Mouse (Mus musculus): ENCODE measurements around the gene Selplg. TPM values are rescaled to one million over a fixed set of nuclear protein-coding genes. Genes with fewer than 3 reads are reported as not detected.

Gene Selplg
- total RNA-seq, 1 experiment from 2014 or later: 4.1 TPM

DNA sequence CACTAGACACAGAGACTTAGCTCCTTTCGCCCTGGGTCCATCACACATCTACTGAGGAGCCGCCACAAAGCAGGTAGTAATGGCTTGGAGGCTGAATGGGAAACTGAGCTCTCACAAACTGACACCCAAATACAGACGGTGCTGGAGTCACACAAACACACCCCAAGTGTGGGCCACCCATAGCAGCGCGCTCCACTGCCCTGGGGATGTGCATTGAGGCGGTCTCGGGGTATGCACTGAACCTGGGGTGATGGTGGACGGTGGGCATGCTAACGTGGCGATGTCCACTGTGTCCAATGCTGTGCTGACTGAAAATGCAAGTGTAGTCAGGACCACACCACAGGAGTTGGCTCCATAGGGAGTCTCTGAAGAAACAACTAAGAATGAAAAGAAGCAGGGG lies 22.7 kb upstream of the Selplg start:
- DNase-seq: no peak

DNA sequence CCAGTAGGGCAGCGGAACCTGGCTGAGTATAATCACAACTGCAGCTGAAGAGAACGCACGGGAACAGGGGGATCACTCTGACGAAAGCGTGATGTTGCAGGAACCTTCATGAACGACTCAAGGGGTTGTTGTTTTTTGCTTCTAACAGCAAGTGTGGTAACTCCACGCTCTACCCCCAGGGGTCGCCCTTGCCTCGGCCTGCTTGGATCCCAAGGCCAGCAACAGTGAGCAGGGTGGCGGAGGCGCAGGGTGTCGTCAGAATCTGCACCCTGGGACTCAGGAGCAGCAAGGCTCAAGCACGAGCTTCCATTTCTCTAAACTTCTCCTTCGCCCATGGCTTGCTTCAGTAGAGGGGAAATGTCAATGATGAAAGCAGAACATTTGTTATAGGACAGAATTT lies 22.1 kb upstream of the Selplg start:
- peak; percentile 95 for DNase-seq

DNA sequence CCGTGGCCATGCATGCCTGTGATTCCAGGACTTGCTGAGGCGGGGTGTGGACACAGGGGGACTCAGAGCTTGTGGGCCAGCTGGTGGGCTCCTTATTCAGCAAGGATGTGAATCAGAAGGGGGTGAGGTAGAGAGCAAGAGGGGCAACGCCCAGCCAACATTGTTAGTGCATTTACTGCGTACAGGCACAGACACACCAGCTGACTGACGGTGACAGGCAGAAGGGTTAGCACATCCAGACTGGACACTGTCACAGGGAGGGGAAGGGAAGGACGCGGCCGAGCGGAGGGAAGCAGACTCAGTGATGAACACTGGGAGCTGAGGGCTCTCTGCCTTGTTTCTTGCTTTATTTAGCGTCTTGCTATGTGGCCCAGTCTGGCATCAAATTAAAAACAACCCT lies 21.1 kb upstream of the Selplg start:
- no peak for DNase-seq

DNA sequence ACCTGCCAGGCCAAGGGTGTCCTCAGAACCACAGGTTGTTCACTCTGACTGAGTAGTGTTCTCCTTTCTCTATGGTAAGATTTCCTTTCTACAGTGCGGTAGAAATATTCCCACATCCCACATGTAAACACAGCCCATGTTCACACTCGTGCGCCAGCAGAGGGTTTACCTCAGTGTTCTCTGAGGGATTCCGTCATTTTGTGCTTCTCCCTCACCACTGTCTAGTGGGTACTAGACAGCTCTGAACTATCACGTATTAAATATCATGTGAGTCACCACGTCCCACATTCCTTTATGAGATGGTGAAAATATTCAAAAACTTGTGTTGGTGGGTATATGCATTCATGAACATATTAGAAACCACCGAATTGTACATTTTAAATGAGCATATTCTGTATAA lies 20.0 kb upstream of the Selplg start:
- no peak for DNase-seq

DNA sequence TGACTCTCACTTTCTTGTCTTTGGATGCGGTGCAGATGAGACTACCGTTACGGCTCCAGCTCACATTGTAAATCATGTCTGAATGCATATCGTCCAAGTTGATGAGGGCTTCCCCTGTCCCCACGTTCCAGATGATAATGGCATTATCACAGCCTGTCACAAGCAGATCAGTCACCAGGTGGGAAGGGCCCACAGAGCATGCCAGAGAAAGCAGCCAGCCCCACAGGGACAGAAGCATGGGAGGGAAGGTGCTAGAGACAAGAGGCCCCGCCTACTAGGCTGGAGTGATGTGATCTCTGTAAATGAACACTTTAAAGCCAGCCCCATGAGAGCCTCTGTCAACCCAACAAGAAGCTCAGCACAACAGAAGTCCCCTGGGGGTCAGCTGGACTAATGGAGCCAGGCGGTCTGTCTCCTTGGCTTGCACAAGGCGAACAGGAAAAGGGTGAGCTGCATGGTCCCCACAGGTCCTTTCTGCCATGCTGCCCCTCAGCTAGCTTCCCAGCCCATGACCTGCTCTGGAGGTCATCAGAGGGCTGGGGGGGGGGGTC lies 18.3 kb upstream of the Selplg start:
- DNase-seq: no peak

DNA sequence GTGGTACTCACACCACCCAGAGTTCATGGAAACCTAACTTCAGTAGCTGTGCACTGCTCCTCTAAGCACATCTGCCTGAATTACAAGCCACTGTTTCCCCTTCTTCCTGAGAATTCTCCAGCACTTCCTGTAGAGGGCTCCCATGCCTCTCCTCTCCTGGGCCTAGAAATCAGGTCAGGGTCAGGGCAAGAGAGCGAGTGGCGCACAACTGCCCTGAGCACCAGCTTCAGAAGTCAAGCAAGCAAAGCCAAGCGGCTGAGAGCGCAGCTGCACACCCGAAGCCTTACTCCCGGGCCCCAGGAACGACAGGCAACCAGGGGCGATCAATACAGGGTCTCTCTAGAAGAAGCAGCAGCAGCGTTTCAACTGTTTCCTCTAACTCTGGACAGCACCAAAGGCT lies 15.2 kb upstream of the Selplg start:
- DNase-seq: peak; percentile 66

DNA sequence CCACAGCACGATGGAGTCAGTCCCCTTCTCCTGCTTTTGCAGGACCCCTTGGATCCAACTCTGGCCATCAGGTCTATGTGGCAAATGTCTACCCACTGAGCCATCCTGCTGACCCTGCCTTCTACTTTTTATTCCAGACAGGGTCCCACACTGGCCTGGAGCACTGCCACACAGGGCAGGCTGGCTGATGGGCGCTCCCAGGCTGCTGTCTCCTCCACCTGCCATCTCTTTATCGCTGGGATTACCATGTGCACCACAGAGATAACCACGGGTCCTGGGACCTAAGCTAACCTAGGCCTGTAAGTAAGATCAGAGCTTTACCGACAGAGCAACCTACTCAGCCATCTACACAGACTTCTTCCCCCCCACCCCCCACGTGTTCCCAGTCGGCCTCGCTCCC lies 14.2 kb upstream of the Selplg start:
- DNase-seq: no peak

DNA sequence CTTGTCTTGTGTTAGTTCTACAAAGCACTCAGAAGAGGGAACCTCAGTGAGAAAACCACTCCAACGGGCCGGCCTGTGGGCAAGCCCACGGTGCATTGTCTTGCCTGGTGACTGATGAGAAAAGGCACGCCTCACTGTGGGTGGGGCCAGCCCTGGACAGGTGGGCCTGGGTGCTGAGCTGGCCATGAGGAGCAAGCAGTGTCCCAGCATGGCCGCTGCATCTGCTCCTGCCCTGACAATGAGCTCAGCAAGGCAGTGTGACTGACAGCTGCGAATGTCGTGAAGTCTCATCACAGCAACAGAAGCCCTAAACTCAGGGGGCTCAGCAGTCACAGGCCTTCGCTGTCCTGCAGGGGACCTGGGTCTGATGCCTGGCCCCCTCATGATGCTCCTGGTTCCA lies 13.2 kb upstream of the Selplg start:
- no peak for DNase-seq

DNA sequence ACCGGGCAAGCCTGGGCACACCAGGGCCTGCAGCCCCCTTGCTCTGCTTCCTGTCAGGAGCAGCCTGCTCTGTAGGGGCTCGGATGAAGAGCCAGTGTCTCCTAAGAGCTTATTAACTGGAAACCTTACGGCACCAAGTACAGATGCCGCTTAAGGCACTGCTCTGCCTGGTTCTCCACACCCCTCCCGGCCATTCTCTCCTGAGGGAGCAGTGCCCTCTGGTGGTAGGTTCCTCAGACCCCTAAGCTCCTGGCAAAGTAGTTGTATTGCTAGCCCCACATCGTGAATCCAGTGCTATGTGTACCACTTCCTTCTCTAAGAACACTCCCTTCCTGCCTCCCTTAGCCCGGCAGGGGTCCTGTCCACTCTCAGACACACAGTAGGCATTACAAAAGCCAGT lies 12.3 kb upstream of the Selplg start:
- DNase-seq: peak; percentile 87

DNA sequence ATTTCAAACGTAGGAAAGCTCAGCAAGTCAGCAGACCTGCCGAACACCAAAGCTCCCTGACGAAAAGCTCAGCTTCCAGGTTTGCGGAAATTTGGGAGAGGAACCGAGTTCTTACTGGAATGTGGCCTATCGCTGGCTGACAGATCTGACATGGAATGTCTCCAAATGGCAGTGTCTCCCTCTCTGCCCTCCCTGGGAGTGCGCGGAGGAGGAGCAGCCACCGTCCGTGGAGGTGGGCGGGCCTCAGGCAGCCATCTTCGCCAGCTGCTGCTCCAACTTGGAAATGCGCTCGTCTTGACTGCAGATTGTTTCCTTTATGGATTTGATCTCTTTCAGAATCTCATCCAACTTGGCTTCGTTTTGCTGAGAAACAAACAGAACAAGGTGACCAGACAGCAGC lies 11.7 kb upstream of the Selplg start:
- no peak for DNase-seq

DNA sequence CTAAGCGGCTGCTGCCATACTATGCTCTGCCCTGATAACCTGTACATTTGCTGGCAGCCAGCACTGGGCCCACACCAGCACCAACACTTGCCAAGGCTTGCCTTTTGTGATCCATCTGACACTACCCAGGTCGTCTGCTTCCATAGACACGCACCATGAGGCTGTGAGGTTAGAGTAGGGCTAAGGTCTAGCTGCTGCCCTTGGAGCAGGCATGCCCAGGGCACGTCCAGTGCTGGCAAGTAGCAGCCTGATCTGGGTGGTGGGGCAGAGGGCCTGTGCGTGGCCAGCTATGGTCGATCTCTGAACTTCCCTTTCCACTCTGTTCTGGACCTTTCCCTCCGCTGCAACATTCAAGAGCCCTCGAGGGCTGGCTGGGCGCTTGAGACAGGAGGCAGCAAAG lies 10.5 kb upstream of the Selplg start:
- DNase-seq: no peak

DNA sequence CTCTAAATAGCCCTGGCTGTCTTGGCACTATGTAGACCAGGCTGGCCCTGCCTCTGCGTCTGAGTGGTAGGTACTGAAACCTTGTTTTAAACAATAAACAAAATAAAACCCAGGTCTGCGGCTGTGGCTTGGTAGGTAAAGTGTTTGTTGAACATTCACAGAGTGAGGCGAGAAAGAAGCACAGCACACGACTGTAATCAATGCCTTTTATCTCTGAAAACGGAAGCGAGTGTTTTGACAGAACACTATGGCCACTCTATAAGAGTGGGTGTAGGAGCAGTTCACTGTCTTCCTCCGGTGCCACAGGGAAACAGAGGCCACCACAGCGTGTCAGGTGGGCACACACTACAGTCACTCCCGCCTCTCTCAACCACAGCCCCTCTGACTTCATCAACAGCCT lies 9.8 kb upstream of the Selplg start:
- DNase-seq: no peak

DNA sequence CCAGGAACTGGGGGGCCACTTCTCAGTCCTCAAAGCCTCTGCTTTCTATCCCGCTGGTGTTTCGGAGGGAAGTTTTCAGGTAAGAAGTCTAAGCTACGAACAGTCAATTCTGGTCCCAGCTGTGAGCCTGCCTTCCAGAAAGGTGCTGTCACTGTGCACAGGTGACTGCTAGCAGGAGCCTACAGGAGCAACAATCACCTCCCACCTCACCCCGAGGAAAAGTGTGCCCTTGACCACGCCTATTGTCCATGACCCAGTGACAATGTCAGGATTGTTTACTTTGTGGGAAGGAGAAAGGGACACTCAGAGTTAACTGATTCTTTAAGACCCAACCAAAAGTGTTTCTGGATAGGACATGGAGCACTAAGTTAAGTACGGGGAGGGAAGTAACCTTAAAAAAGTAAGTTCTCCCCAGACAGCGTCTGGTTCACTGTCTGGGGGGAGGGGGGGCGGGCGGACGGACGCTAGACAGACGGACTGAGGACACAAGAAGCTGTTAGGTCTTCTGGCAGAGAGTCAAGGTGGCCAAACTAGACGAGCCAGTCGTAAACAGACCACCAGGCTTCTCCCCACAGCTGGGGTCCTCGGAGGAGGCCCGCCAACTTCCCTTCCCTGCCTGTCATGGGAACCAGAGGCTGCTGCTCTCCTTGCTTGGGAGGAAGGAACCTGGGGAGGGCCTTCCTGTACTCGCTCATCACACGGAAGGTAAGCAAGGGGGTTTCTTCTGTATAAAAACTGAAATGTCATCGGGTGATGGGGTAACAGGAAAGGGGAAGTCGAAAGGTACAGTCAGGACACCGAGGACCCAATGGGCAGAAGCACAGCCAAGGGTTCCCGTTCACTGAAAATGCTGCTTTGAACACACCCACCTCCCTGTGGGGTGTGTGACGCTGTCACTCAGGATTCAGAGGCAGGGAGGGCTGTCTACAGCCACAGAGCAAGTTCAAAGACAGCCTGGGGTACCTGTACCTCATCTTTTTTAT lies 9.1 kb upstream of the Selplg start:
- DNase-seq: no peak

DNA sequence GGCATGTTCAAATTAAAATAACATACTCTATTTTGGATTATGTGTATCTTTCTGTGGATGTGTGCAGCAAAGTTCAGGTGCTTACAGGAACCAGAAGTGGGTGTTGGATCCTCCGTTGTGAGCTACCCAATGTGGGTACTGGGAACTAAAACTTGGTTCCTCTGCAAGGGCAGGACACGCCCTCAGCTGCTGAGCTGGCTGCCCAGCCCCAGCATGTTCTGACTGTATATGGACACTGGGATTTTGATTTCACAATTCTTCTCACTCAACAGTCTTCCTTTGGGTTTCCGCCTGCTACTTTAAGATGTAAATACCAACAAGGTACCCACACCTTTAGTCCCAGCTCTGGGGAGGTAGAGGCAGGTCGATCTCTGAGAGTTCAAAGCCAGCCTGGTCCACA lies 8.0 kb upstream of the Selplg start:
- DNase-seq: no peak

DNA sequence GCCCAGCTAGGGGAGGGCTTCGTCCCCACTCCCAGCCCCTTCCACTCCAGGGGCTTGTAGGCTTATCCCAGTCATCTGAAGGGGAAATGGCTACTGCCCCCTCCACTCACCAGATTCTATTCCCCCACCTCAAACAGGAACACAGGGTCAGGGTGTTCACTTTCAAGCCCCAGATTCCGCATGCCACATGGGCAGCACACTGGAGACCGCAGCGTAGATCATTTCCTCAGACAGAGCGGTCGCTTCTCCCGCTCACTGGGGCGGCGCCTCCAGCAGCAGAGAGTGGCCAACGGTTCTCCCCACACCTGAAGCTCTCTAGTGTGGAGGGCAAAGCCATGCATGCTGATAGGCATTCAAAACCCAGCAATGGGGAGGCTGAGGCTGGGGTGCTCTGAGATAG lies 4.5 kb upstream of the Selplg start:
- no peak for DNase-seq

DNA sequence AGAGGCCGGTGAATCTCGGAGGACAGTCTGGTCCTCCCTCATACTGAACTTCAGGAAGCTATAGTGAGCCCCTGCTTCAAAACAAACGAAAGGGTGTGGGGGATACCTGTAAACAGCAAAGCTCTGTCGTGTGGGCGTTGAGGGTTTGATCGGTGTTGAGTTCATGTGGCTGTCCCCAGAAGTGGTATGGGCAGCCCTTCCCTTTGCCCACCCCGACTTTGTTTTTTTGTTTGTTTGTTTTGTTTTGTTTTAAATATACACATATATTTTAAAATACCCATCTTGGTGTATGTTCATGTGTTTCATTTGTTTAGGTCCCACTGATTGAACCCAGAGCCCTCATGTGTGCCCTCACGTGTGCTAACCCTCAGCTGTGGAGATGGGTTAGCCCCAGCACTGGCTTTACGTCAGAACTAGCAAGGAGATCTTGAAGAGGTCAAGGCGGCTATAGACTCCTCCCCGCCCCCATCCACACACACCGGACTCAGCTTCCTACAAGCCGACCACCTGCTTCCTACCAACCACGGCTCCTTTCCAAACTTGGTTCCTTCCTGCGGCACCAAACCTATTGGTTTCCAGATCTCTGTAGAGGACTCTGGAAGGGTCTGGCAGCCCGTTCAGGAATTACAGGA lies 988 bp upstream of the Selplg start:
- no peak for DNase-seq

DNA sequence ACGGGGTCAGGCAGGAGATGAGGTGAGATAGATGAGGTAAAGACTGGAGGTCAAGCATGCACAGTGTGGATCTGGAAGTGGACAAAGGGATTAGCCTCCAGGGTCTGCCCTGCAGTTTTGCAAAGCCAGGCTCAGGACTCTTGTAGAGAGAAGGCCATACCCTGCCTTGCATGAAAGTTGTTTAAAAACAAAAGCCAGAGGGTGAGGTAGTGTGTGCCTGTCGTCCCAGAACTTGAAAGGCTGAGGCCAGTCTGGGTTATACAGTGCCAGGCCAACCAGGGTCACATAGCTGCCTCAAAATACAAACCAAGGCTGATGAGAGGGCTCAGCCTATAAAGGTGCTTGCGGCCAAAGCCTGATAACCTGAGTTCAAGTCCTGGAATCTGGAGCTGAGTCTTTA lies 703 bp downstream of the Selplg start:
- no peak for DNase-seq

DNA sequence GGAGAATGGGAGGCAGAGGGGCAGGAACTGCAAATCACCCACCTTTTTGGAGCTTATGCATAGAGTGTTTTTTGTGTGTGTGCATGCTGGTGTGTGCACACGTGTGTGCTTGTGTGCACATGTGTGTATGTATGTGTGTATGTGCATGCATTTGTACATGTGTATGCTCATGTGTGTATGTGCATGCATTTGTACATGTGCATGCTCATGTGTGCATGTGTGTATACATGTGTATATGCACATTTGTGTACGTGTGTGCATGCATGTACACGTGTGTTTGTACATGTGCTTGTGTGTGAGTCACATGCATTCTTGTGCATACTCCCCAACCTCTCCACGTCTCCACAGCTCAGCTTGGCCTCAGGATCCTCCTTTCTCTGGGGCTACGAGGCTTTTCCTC lies 1.6 kb downstream of the Selplg start:
- no peak for DNase-seq

DNA sequence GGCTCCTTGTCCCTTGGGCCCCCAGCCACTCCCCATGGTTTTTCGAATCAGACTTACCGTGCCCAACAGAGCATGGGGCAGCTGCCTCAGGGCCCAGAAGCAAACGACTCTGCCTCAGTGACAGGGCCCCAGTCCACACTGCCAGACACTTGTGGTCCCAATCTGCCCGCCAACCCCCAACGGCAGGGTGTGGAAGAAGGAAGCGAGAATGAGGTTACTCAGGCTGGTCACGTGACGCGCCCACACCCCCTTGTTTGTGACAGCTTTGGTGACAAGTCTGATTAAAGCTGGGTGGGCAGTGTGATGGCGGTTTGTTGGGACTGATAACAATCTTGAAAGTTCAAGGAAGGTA lies 2.2 kb downstream of the Selplg start:
- DNase-seq: peak; percentile 57

DNA sequence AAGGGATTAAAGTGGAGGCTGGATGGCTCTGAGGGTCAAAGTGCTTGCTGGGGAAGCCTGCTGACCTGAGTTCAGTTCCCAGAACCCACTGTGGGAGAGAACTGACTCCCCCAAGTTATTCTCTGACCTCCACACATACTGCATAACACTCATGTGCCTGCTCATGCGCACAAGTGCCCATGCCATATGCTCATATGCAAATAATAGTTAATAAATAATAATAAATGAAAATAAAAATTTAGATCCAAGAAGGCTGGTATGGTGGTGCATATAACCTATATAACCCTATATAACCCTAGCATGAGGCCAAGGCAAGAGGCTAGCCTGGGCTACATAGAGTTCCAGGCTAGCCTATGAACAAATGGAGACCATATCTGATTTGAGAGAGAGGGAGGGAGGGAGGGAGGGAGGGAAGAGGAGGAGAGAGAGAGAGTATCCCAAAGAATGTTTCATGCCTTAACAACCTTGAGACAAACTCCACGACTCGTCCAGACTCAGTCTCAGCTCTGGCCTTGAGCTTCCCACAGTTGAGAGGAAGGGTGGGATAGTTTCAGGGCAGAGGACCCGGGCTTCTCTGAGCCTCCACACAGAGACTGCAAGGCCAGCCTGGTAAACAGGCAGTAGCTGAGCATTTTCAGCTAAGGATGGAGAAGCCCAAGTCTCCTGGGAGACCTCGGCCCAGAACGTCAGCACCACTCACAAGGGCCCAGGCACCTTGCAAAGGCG lies 2.7 kb downstream of the Selplg start:
- DNase-seq: no peak

DNA sequence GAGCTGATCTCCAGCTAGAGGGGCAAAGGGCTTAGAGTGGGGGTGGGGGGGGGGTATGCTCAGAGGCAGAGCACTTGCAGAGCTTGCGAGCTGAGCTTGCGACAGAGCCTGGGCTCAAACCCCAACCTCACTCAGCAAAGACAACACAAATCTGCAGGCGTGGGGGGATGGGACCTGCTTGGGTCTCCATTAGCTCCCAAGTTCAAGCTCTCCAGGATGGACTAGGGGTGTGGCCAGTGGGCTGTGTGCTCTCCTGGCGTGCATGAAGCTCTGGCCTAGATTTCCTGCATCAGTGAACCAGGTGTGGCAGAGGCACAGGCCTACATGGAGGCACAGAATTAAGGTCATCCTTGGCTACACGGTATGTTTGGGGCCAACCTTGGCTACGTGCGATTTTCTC lies 4.0 kb downstream of the Selplg start:
- no peak for DNase-seq

DNA sequence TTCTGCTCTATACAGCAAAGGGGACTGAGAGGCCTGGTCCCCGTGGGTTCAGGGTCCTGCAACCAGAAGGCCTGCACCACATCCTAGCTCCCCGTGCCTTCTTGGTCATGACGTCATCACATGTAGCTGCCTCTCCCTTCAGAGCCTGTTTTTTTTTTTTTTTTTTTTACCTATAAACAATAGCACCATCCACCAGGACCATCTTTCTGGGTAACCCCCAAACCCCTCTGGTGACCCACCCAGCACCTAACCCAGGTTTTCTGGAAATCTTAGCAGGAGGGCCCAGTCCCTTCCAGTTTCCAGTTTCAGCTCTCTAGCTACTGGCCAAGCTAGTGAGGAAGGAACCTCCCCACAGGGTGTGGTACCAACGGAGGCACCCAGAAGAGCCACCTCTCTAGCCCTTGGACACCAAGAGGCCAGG lies 4.4 kb downstream of the Selplg start:
- DNase-seq: no peak

DNA sequence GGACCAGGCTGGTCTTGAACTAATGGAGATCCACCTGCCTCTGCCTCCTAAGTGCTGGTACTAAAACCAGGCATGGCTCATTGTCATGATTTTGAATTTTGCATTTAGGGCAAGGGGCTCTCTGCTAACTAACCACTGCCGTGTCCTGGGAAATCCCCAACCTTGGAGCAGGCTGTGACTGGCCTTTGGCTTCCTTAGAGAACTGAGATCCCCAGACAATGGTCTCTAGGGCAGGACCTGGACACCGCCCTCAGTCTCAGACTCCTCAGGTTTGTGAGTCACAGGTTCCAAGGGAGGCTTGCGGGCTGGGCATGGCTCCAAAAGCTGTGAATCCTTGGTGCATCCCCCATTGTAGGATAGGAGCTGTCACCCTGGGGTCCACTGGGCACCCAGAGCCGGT lies 5.8 kb downstream of the Selplg start:
- no peak for DNase-seq
